Mouse (Mus musculus) thymus, postnatal 10 days (tissue): Measurements from ENCODE around the gene Rpl39.
"Not testable (repeated sequence)": the region's sequence is repeated elsewhere in the genome, so short reads cannot be mapped to it uniquely, and the experiment has no call there.

Experiments used
- DNase-seq, 2 experiments: peaks; one replicate each; pipeline ENCODE4 v3.0.0; 2021; ENCODE audit warnings: low spot score in 2 of 2

Rpl39 gene

GRCm38 (mm10) chrX:37084927-37085660 is at the start of gene Rpl39:
Gene Rpl39, minus strand, starts transcription at chrX:37085402.
- DNase-seq: peak; percentile 79 to 84

GRCm38 (mm10) chrX:37126671-37127358 is 41.6 kb upstream of the Rpl39 start, which contains the start of gene Nkap:
Gene Nkap, plus strand, starts transcription at chrX:37126795.
- peak; percentile 49 to 65 for DNase-seq

GRCm38 (mm10) chrX:37125511-37125910 is 40.3 kb upstream of the Rpl39 start:
- DNase-seq: no peak

GRCm38 (mm10) chrX:37120212-37120611 is 35.0 kb upstream of the Rpl39 start:
- no peak for DNase-seq

- DNase-seq: no peak
These were observed 34.4 kb upstream of the Rpl39 start for GRCm38 (mm10) chrX:37119585-37119984.

- no peak for DNase-seq
These were observed 31.9 kb upstream of the Rpl39 start for GRCm38 (mm10) chrX:37117085-37117484.

GRCm38 (mm10) chrX:37110881-37111193 is 25.6 kb upstream of the Rpl39 start:
- DNase-seq: no peak

GRCm38 (mm10) chrX:37110193-37110880 is 25.1 kb upstream of the Rpl39 start, which contains the start of gene Upf3b:
Gene Upf3b, minus strand, starts transcription at chrX:37110322.
- DNase-seq: peak; percentile 87 to 93

- no peak for DNase-seq
These were observed 24.5 kb upstream of the Rpl39 start for GRCm38 (mm10) chrX:37109526-37110192.

- no peak for DNase-seq
These were observed 18.6 kb upstream of the Rpl39 start for GRCm38 (mm10) chrX:37103826-37104225.

GRCm38 (mm10) chrX:37098681-37099080 is 13.5 kb upstream of the Rpl39 start:
- no peak for DNase-seq

- no peak for DNase-seq
These were observed 10.0 kb upstream of the Rpl39 start for GRCm38 (mm10) chrX:37095106-37095768.

GRCm38 (mm10) chrX:37091457-37091856 is 6.3 kb upstream of the Rpl39 start:
- no peak for DNase-seq

- DNase-seq: no peak
These were observed 3.6 kb upstream of the Rpl39 start for GRCm38 (mm10) chrX:37088778-37089177.

GRCm38 (mm10) chrX:37085665-37086064 is 463 bp upstream of the Rpl39 start:
- DNase-seq: no peak

- DNase-seq: peak in 1 of 2 experiments; percentile 2
These were observed 780 bp downstream of the Rpl39 start for GRCm38 (mm10) chrX:37084318-37084926.

- DNase-seq: no peak
These were observed 4.0 kb downstream of the Rpl39 start for GRCm38 (mm10) chrX:37081194-37081593.

GRCm38 (mm10) chrX:37080345-37080744 is 4.9 kb downstream of the Rpl39 start:
- DNase-seq: not testable (repeated sequence)

GRCm38 (mm10) chrX:37076651-37077050 is 8.6 kb downstream of the Rpl39 start:
- no peak for DNase-seq

GRCm38 (mm10) chrX:37074262-37074892 is 10.8 kb downstream of the Rpl39 start:
- peak in 1 of 2 experiments; percentile 49 for DNase-seq

- DNase-seq: no peak
These were observed 16.4 kb downstream of the Rpl39 start for GRCm38 (mm10) chrX:37068766-37069165.
